Mouse (Mus musculus): Measurements from ENCODE around the gene Fxyd6.

Gene Fxyd6

DNA sequence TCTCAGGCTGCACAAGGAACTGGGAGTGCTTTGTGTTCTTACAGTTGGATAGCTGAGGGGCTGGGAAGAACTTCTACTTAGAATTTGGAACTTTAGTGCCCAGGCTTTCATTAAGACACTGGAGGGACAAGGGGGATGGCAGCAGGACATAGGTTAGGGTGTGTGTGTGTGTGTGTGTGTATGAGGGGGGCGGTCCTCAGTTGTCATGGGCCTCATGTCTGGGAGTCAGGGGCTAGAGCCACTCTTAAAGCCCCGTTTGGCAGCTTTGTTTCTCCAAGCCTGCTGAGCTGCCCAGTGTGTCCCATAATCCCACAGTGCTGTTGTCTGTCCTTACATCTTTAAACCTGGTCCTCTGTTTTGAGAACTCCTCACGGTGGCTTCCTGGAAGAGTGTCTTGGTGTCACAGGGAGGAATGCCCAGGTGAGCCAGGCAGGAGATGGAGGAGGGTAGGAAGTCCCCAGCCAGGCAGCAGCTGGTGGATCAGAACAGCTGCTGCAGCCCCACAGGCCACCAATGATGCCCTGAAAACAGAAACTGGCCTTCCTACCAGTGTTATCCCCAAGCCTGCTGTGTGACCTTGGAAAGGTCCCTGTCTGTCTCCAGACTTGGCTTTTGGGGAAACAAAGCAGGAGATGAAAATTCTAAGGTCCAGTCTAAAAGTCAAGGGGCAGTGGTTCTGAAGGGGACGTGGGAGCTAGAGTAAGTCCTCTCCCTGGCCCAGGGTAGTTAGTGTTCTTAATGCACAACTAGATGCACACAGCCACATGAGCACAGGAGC, 42.9 kb downstream of the Fxyd6 start:
- no peak for DNase-seq

DNA sequence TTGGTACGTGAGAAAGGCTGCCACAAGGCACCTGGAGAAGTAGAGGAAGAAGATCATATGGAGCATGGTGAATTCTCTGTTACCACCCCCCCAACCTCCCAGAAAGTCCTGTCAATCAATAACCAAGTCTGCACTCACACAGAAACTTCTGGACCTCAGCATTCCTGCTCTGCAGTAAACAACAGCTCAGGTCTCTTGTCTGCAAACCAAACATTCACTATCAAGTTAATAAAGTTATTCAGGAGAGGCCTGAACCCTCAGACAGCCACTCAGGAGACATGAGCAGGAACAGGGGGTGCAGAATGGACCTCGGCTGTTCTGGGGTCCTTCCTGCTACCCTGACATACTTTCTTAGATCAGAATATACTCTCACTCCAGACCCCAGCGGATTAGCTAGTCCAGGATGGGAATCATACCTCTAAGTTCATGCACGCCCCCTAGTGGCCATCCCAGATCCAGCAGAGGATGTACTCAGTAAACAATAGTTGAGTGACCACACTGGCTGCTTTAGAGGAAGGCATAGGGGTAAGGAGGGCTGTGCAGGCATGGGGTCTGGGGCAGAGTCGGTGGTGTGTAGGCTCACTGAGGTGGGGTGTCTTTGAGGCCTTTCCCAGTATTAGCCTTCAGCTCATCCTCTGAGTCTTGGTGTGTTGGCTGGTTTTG, 43.6 kb downstream of the Fxyd6 start:
- DNase-seq: peak; percentile 50

GRCm38 (mm10) chr9:45415912-45416311, 45.9 kb downstream of the Fxyd6 start:
- DNase-seq: peak; percentile 65

- DNase-seq: peak; percentile 67
Observed at GRCm38 (mm10) chr9:45417245-45417644, 47.3 kb downstream of the Fxyd6 start.

GRCm38 (mm10) chr9:45418252-45418651, 48.3 kb downstream of the Fxyd6 start:
- DNase-seq: no peak

DNA sequence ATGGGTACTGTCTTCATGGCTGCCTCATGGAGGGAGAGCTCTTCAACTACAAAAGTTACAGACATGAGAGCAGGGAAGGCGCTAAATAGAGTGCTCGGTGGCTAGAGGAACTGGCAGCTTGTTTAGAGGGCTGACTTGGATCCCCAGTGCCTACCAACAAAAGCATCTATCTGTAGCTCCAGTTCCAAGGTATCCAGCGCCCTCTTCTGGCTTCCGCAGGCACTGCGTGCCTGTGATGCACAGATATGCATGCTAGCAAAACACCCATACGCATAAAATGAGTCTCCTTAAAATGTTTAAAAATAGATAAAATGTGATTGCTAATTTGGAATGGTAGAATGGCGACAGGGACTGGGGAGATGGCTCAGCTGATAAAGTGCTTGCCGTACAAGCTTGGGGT, 51.2 kb downstream of the Fxyd6 start:
- no peak for DNase-seq

- no peak for DNase-seq
Observed at GRCm38 (mm10) chr9:45422761-45423298, 52.8 kb downstream of the Fxyd6 start.

DNA sequence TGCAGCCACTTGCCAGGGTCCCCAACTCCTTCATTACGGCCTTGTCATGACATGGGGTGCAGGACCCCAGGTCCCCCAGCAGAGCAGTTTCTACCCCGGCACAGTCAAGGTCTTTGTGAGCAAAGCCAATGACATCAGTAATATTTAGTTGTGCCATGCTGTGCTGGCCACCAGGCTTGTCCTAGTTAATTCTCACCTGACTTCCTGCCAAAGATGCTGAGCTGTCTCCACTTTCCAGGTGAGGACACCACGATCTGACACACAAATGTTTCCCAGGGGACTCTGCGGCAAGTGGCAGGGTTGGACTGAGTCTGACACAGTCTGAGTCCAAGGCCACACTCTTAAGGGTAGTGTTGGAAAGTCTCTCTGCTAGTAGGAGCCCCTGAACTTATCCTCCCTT, 56.5 kb downstream of the Fxyd6 start, which contains the start of gene Dscaml1:
TSS of gene Dscaml1 (plus strand) at position 173 of the 400 bp plus-strand sequence.
- no peak for DNase-seq

- DNase-seq: no peak
Observed at GRCm38 (mm10) chr9:45429392-45429791, 59.4 kb downstream of the Fxyd6 start.

- DNase-seq: no peak
Observed at GRCm38 (mm10) chr9:45429951-45430697, 60.1 kb downstream of the Fxyd6 start.

GRCm38 (mm10) chr9:45430698-45430959, 60.6 kb downstream of the Fxyd6 start:
- no peak for DNase-seq

DNA sequence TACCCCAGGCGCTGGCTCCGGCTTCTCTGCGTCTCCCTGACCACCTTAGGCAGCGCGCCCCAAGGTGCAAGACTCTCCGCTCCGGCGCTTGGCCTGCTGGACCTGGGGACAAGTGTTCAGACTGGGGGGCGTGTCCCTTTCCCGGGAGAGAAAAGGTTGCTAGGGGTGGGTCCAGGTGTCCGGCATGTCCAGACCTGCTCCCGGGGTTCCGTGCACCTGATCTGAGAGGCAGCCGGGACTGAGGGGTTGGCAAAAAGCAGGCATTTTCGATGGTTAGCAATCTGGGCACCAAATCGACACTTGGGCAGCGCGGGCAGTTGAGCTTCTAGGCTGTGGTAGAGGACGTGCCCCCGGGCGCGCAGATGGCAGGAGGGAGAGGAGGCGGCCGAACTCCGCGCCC, 61.2 kb downstream of the Fxyd6 start:
- DNase-seq: no peak

GRCm38 (mm10) chr9:45432639-45433038, 62.7 kb downstream of the Fxyd6 start:
- no peak for DNase-seq

DNA sequence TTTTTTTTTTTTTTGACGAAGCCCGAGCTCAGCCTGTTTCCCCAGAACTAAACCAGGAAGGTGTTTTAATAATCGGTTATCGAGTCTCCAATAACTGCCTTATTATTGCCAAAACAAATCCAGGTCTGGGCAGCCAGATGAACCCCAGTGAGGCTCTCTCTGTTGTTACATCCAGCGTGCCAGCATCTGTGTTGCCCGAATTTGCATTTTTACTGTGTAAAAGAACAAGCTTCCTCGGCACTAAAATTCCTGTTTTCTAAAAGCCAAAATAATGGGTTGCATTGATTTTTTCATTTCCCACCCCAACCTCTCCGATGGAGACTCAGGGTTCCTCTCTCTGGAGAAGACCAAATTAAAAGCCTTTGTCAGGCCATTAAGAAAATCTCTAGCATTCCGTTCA, 63.1 kb downstream of the Fxyd6 start:
- no peak for DNase-seq

DNA sequence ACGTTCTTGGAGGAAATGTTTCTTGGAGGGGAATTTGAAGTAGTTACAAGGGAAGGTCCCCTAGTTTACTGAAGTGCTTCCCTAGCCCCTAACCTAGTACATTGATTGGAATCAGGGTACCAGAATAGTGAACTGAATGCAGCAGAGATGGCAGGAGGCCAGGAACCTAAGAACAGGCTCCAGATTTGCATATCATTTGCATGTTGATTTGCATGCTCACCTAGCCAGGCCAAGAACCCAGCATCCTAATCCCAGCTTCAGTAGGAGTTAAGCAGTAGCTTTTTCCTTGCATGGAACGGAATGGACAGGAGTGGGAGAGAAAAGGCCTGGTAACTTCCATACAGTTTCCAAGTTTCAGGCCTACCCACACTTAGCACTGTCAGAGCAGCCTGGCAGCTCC, 64.2 kb downstream of the Fxyd6 start:
- DNase-seq: no peak

DNA sequence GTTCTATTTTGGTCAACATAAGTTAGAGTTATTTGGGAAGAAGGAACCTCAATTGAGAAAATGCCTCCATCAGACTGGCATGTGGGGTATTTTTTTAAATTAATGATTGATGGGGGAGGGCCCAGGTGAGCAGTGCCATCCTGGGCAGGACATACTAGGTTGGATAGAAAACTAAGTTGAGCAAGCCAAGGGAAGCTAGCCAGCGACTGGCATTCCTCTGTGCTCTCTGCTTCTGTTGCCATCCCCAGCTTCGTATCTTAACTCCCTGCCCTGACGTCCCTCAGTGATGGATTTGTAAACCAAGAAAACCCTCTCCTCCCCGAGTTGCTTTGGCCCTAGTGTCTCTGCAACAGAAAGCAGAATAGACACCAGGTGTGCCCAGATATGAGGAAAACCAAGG, 69.0 kb downstream of the Fxyd6 start:
- no peak for DNase-seq

GRCm38 (mm10) chr9:45440083-45440784, 70.2 kb downstream of the Fxyd6 start:
- no peak for DNase-seq

- no peak for DNase-seq
Observed at GRCm38 (mm10) chr9:45444251-45444798, 74.3 kb downstream of the Fxyd6 start.

Measured in lung, postnatal 10 days (tissue).